ENCODE assay signal across 9 mouse cellular contexts in the genomic region with DNA sequence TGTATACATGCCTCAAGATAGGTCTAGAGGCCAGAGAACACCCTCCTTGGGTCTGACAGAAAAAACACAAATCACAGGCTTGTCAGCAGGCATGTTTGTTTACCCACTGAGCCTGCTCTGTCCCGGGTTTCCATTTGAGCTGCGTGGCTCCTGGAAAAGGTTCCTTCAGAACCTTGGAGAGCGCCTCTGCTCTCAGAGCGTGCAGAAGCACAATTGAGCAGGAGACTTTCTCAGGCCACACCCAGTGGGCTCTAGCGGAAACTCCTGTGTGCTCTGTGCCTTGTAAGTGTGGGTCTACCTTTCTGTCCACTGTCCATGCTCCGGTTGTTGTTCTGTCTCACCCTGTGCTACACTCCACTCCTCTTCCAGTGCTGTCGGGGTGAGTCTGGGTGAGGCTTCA. TPM values are rescaled to one million over a fixed set of nuclear protein-coding genes. Genes with fewer than 3 reads are reported as not detected.
DNase-seq lines count a peak whose midpoint lies in the region; ATAC-seq and TF ChIP-seq lines count a peak whose summit lies in the region.
"Had no signal": no experiment of that assay in that cellular context is flagged by ENCODE, and none has a peak within 500 bp of the region (broad histone marks: within the 10 kb centered on the region; RNA-seq: fewer than 3 reads in every experiment).

No protein-coding gene starts in this region.

- H3K36me3 ChIP-seq in hindbrain, embryonic 10.5 days = no peaks in the 10 kb centered on the region
- H3K36me3 ChIP-seq in hindbrain, embryonic 13.5 days = peaks cover 6% of the 10 kb centered on the region; the same call in 1 of the 2 replicates
- no peaks in the 10 kb centered on the region for H3K36me3 ChIP-seq in lung, postnatal 0 days (ENCODE audit: insufficient read depth, low read length)
- no peaks in the 10 kb centered on the region for H3K36me3 ChIP-seq in intestine, embryonic 16.5 days (ENCODE audit: control insufficient read depth, insufficient read depth, low read length)
- H3K36me3 ChIP-seq: limb, embryonic 13.5 days had no signal

- peaks cover 31% of the 10 kb centered on the region for H3K27me3 ChIP-seq in hindbrain, embryonic 10.5 days (ENCODE audit: insufficient read depth, poor library complexity, severe bottlenecking)
- H3K27me3 ChIP-seq in hindbrain, embryonic 13.5 days = peaks cover 28% of the 10 kb centered on the region
- H3K27me3 ChIP-seq in lung, postnatal 0 days (replicated peaks; ENCODE audit: insufficient read depth, low read length) = peaks cover 23% of the 10 kb centered on the region
- H3K27me3 ChIP-seq in intestine, embryonic 16.5 days (replicated peaks; ENCODE audit: control insufficient read depth, insufficient read depth, low read length) = peaks cover 21% of the 10 kb centered on the region

- TF ChIP-seq CTCF in lung, postnatal 0 days (IDR thresholded peaks at IDR 0.05) = no peak

- H3K4me2 ChIP-seq in hindbrain, embryonic 13.5 days = no peak overlapping the region
- no peak overlapping the region for H3K4me2 ChIP-seq in lung, postnatal 0 days (replicated peaks; ENCODE audit: low read depth, low read length)
- H3K4me2 ChIP-seq in intestine, embryonic 16.5 days (ENCODE audit: low read depth, low read length) = no peak overlapping the region
- H3K4me2 ChIP-seq: limb, embryonic 13.5 days had no signal

- DNase-seq in hindbrain, embryonic 10.5 days (ENCODE audit: low spot score) = peak; percentile 52
- DNase-seq in MN1 (ENCODE audit: low spot score) = peak; percentile 36
- DNase-seq in embryo, embryonic 11 days = peak; percentile 86
- DNase-seq in lung, postnatal 0 days (ENCODE audit: low spot score) = peak; percentile 81
- DNase-seq in cerebellum, postnatal 10 days = no peak
- DNase-seq in left cerebral cortex, postnatal 25 days (ENCODE audit: low spot score in 2 of 2) = no peak

- H3K4me1 ChIP-seq in hindbrain, embryonic 10.5 days (replicated peaks) = peaks cover 14% of the 10 kb centered on the region
- H3K4me1 ChIP-seq in hindbrain, embryonic 13.5 days (replicated peaks) = peaks cover 29% of the 10 kb centered on the region
- no peaks in the 10 kb centered on the region for H3K4me1 ChIP-seq in lung, postnatal 0 days (ENCODE audit: insufficient read depth, low read depth, low read length)
- H3K4me1 ChIP-seq in intestine, embryonic 16.5 days (ENCODE audit: control insufficient read depth, insufficient read depth, low read length) = no peaks in the 10 kb centered on the region

- H3K9me3 ChIP-seq in hindbrain, embryonic 10.5 days = no peaks in the 10 kb centered on the region
- H3K9me3 ChIP-seq in hindbrain, embryonic 13.5 days = no peaks in the 10 kb centered on the region
- no peaks in the 10 kb centered on the region for H3K9me3 ChIP-seq in lung, postnatal 0 days (ENCODE audit: low read length)
- no peaks in the 10 kb centered on the region for H3K9me3 ChIP-seq in intestine, embryonic 16.5 days (ENCODE audit: control insufficient read depth, low read length)
- H3K9me3 ChIP-seq: limb, embryonic 13.5 days had no signal

- H3K9ac ChIP-seq in hindbrain, embryonic 13.5 days = no peak overlapping the region
- no peak overlapping the region for H3K9ac ChIP-seq in lung, postnatal 0 days (replicated peaks; ENCODE audit: low read depth)
- H3K9ac ChIP-seq in intestine, embryonic 16.5 days (ENCODE audit: low read depth, low read length) = no peak overlapping the region
- H3K9ac ChIP-seq: limb, embryonic 13.5 days had no signal

- intact Hi-C loops in left cerebral cortex, postnatal 25 days (cut with DNase I) = no loop called here

- no peak overlapping the region for H3K4me3 ChIP-seq in hindbrain, embryonic 10.5 days
- no peak overlapping the region for H3K4me3 ChIP-seq in hindbrain, embryonic 13.5 days
- H3K4me3 ChIP-seq in lung, postnatal 0 days (ENCODE audit: low read depth, low read length) = no peak overlapping the region
- H3K4me3 ChIP-seq in intestine, embryonic 16.5 days (ENCODE audit: low read length) = no peak overlapping the region
- H3K4me3 ChIP-seq: limb, embryonic 13.5 days had no signal

- TF ChIP-seq EP300 in lung, postnatal 0 days (IDR thresholded peaks at IDR 0.05) = no peak

- WGBS in hindbrain, embryonic 10.5 days = 16% methylated on average over 7 of the region's 7 CpGs
- WGBS in hindbrain, embryonic 13.5 days = 19% methylated on average over 7 of the region's 7 CpGs
- 8% methylated on average over 7 of the region's 7 CpGs for WGBS in lung, postnatal 0 days
- WGBS in intestine, embryonic 16.5 days = 11% methylated on average over 7 of the region's 7 CpGs

- ATAC-seq in hindbrain, embryonic 13.5 days (ENCODE audit: low FRiP score) = no peak
- ATAC-seq in lung, postnatal 0 days = 0 out of 2 replicates have a peak, but pooled peaks have one; percentile 35
- ATAC-seq in intestine, embryonic 16.5 days = no peak

- no peak overlapping the region for H3K27ac ChIP-seq in hindbrain, embryonic 10.5 days
- H3K27ac ChIP-seq in hindbrain, embryonic 13.5 days = no peak overlapping the region
- H3K27ac ChIP-seq in lung, postnatal 0 days (ENCODE audit: low read length) = no peak overlapping the region
- no peak overlapping the region for H3K27ac ChIP-seq in intestine, embryonic 16.5 days (ENCODE audit: low read length)
- H3K27ac ChIP-seq: limb, embryonic 13.5 days had no signal

RNA-seq across cellular contexts. Expression of gene Jph3, which starts 6.8 kb away (rescaled TPM):
- 10.1 and 22.4 TPM in 2 replicates for polyA plus RNA-seq in hindbrain, embryonic 10.5 days (2016; fragmentation: Nextera tagmentation; extraction: Ambion mirVana)
- 87.0 and 90.0 TPM in 2 replicates for polyA plus RNA-seq in hindbrain, embryonic 13.5 days (2015; fragmentation: Nextera tagmentation; extraction: Ambion mirVana)
- 0.08 and 0.13 TPM in 2 replicates for polyA plus RNA-seq in lung, postnatal 0 days (2015; fragmentation: Nextera tagmentation; extraction: Ambion mirVana)
- 100 to 1,000 TPM; 254 to 260 TPM for total RNA-seq in left cerebral cortex, postnatal 25 days (2021)
- polyA plus RNA-seq in intestine, embryonic 16.5 days (2015; fragmentation: Nextera tagmentation; extraction: Ambion mirVana) = 2.8 and 3.3 TPM in 2 replicates

Comparison
In these comparisons a context has a peak if more than half of its experiments do, and no peak if none do; other contexts are left out.
1. DNase-seq: peak in hindbrain, embryonic 10.5 days (single experiment), MN1 (single experiment), embryo, embryonic 11 days (single experiment) and lung, postnatal 0 days (single experiment); none in cerebellum, postnatal 10 days (0 of 2) and left cerebral cortex, postnatal 25 days (0 of 2).